Mouse (Mus musculus): ENCODE results near the gene Usp20. TPM values are rescaled to one million over a fixed set of nuclear protein-coding genes. Genes with fewer than 3 reads are reported as not detected.

The Usp20 gene
- total RNA-seq, 2 experiments from 2014 or later: 69.2 to 81.8 TPM

- DNase-seq (ENCODE audit: low spot score in 2 of 2): peak; percentile 30 to 49
Observed at GRCm38 (mm10) chr2:30985111-30986020, 3.3 kb downstream of the Usp20 start.

- no peak for DNase-seq (ENCODE audit: low spot score in 2 of 2)
Observed at GRCm38 (mm10) chr2:30990221-30990620, 8.1 kb downstream of the Usp20 start.

DNA sequence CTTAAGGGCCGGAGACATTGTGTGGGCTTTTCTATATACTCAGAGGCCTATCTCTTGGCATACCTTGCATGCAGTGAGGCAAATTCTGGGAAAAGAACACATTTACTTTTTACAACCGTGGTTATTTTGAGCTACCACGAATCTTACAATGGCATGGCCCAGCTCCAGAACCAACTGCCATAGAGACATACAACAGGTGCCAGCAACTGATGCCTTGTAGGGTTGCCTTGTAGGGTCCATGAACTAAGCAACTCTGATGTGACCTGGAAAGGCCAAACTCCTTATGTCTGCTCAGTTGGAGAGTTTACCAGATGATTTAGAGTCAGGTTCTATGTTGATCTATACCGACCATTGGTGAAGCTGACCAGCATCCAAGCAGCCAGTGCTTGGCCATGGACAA, 12.8 kb downstream of the Usp20 start:
- DNase-seq (ENCODE audit: low spot score in 2 of 2): no peak

DNA sequence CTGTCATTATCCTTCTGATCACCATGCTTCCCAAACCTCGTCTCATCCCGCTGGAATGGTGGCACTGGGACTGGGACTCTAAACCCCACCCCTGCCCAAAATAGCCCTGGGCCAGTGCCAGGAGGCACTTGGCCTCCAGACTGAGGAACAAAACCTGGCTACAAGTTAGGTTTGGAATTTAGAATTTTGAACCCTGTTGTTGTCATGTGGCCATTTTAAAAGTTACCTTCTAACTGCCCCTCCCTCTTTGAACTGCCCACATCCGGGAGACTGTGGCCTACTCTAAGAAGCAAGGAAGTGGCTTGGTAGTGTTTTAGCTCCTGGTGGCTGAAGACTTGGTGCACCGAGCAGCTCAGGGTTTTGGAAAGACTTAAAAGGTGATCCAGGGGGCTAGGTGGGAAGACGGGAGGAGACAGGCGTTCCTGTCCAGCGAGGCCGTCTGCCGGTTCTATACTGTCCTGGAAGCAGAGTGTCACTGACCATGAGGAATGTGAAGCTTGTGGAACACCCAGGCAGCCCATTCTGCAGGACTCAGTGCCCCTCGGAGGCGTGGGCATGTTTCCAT, 13.4 kb downstream of the Usp20 start:
- no peak for DNase-seq (ENCODE audit: low spot score in 2 of 2)

- no peak for DNase-seq (ENCODE audit: low spot score in 2 of 2)
Observed at GRCm38 (mm10) chr2:30998443-30999260, 16.6 kb downstream of the Usp20 start.

GRCm38 (mm10) chr2:31002857-31003256, 20.8 kb downstream of the Usp20 start:
- no peak for DNase-seq (ENCODE audit: low spot score in 2 of 2)

- DNase-seq (ENCODE audit: low spot score in 2 of 2): no peak
Observed at GRCm38 (mm10) chr2:31005453-31005852, 23.4 kb downstream of the Usp20 start.

GRCm38 (mm10) chr2:31006434-31006833, 24.4 kb downstream of the Usp20 start:
- no peak for DNase-seq (ENCODE audit: low spot score in 2 of 2)

DNA sequence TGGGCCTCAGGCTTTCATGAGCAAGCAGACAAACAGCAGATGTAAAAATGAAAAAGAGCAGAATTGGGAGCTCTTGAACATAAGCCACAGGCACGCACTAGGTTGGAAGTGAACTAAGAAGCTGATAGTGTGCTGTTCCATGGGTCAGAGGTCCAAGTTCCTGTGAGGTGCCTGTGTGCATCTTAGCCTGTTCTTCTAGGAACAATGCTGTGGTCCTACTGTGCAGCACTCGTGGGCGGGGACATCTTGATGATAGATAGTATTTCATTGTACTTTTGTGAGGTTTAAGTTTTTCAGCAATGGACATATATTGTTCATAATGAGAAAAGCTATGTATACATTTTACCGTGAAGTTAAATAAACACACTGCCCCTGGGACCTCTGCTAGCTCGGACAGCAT, 25.1 kb downstream of the Usp20 start:
- DNase-seq (ENCODE audit: low spot score in 2 of 2): no peak

- DNase-seq (ENCODE audit: low spot score in 2 of 2): no peak
Observed at GRCm38 (mm10) chr2:31013371-31014120, 31.5 kb downstream of the Usp20 start.

DNA sequence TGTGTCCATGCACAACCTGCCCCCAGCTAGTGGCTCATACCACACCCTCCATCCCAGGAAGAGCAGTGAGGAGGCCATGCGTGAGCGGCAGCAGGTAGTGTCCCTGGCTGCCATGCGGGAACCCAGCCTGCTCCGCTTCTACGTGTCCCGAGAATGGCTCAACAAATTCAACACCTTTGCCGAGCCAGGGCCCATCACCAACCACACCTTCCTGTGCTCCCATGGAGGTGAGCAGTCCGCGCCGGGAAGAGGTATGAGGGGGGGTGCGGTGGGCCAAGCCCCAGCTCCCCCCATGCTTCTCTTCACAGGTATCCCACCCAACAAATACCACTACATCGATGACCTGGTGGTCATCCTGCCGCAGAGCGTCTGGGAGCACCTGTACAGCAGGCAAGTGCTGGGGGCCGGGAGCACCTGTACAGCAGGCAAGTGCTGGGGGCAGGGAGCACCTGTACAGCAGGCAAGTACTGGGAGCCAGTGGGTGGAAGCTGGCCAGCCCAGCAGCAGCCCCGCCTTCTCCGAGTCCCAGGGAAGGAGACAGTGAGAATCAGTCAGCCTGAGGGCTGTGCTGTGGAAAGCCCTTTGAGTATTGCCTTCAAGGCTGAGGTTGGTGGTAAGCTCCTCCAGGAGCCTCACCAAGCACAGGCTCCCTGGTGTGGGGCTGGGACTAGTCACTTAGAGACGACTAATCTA, 35.7 kb downstream of the Usp20 start:
- no peak for DNase-seq (ENCODE audit: low spot score in 2 of 2)

DNA sequence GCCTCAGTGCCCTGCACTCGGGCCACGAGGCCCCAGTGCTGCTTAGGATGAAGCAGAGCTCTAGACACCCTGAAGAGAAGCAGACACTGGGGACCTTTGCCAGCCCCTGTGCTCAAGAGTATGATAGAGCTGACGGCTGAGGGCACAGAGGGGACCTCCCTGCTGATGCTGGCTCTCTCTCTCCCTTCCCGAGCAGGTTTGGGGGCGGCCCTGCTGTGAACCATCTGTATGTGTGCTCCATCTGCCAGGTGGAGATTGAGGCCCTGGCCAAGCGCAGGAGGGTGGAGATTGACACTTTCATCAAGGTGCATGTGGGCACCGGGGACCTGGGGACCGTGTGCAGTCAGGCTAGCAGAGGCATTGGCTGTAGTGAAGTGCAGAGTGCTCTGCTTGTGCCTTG, 36.4 kb downstream of the Usp20 start:
- no peak for DNase-seq (ENCODE audit: low spot score in 2 of 2)

- no peak for DNase-seq (ENCODE audit: low spot score in 2 of 2)
Observed at GRCm38 (mm10) chr2:31019011-31019410, 36.9 kb downstream of the Usp20 start.

DNA sequence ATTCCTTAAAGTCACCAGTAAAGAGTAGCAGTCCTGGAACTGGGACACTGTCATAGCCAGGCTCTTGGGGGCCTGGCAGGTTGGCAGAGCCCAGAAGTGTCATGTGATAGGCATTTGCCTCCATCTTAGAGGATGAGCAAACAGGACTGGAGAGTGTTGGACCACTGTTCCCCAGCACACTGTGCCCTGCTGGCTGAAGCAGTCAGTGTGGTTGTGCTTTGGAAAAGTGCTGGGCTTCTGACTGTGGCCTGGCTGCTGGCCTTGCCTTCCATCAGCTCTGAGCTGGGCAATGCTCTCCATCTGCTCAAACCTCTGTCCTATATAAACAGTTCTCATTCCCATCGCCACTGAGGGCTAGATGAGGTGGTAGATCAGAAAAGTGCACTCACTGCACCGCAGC, 38.1 kb downstream of the Usp20 start:
- no peak for DNase-seq (ENCODE audit: low spot score in 2 of 2)

DNA sequence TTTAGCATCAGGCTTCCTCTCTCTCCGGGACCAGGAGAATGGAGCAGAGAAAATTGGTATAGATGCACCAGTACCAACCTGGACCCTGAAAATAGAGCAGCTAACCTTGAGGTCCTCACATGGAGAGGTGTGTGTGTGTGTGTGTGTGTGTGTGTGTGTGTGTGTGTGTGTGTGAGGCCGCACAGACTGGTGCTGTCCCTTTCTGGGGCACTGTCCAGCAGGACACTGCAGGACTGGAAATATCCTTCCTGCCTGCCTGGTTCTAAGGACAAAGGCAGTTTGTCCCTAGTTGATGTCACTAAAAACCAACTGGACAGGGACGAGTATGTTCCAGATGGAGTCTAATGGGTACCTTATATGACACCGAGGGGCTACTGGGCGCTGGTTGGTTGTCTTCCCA, 41.9 kb downstream of the Usp20 start:
- DNase-seq (ENCODE audit: low spot score in 2 of 2): no peak

GRCm38 (mm10) chr2:31024618-31025370, 42.7 kb downstream of the Usp20 start:
- DNase-seq (ENCODE audit: low spot score in 2 of 2): peak; percentile 57 to 84

DNA sequence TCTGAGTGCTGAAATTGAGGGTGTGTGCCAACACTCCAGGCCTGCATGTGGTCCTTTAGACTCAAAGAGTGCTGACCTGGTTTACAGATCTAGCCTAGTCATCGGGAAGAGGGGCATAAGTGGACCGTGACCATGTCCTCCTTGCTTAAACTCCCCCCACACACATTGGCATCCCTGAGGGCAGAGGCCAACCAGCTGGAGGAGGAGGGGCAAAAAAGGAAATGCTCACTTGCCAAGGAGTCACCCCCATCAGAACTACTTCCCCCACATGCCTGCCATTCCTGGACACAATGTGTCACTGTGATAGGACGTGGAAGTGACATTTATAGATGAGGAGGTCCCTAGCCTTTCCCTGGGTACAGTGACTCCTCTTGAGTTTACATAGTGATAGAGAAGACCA, 43.4 kb downstream of the Usp20 start:
- no peak for DNase-seq (ENCODE audit: low spot score in 2 of 2)

GRCm38 (mm10) chr2:31026642-31027041, 44.6 kb downstream of the Usp20 start:
- no peak for DNase-seq (ENCODE audit: low spot score in 2 of 2)

DNA sequence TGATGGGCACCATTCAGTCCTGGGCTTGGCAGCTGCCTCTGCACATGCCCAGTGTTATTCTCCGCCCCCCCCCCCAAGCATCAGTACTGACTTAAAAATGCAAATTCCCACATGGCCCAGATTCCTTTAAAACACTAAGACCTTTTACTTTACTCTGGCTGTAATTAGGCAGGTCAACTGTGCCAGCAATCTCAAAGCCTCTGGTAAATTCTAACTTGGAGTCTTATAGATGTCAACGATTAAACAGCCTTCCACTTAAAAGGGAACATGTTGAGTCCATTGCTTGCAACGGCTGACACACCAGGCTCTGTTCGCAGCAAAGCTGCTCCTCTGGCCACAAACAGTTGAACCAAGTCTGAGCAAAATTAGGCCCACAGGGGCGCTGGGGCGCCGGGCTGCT, 49.9 kb downstream of the Usp20 start:
- no peak for DNase-seq (ENCODE audit: low spot score in 2 of 2)

DNA sequence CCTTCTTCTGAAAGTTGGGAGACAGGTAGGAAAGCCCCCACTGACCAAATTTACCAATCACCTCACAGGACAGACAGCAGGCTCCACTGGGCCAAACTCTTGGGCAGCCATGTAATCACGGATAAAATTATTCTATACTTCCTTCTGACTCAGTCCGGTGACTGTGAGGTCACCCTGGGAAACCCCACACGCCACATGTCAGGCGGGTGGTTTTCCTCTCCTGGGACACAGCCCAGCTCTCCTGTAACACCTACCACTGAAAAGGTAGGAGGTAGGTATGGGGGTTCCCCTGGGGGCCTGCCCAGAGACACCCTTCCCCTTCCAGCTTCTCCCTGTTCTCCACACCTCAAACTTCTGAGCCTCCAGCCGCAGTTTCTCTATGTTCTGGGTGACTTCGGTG, 54.7 kb downstream of the Usp20 start:
- DNase-seq (ENCODE audit: low spot score in 2 of 2): no peak
